Mouse (Mus musculus) liver, embryonic 14.5 days (tissue): Measurements from ENCODE around the gene Dcun1d2. TPM values are rescaled to one million over a fixed set of nuclear protein-coding genes. Genes with fewer than 3 reads are reported as not detected.
A peak's percentile ranks its signal among the peaks of the same experiment; 100 is the strongest.

ENCODE experiments used
- ATAC-seq: fragments of 200-750 bp; cut with Nextera tagmentation; 2 replicates; pipeline ENCODE4 v1.8.0; 2017; ENCODE audit warnings: moderate number of reproducible peaks, mild to moderate bottlenecking, moderate library complexity; ENCODE audit not compliant: insufficient read depth
- DNase-seq, 3 experiments: peaks; one replicate each; pipeline ENCODE4 v3.0.0-alpha.2; 2012 to 2013; ENCODE audit warnings: low read depth in 3 of 3, low spot score in 3 of 3
- H3K27ac ChIP-seq: fragments of 300-500 bp; sonication (generic); 2 replicates; pipeline ENCODE4 v1.5.1; 2014; ENCODE audit warnings: moderate library complexity, mild to moderate bottlenecking, control low read depth, inconsistent platforms
- H3K27me3 ChIP-seq: fragments of 300-500 bp; sonication (generic); 2 replicates; pipeline ENCODE4 v1.6.1; 2014; ENCODE audit warnings: mild to moderate bottlenecking, low read length, moderate library complexity; ENCODE audit not compliant: control insufficient read depth, insufficient read depth
- H3K36me3 ChIP-seq: fragments of 300-500 bp; sonication (generic); replicated peaks from 2 replicates; pipeline ENCODE4 v1.6.1; 2014; ENCODE audit warnings: low read depth; ENCODE audit not compliant: control insufficient read depth, insufficient read depth
- H3K4me1 ChIP-seq, 2 experiments: fragments of 200-500 bp in 1 of 2; fragments of 300-500 bp in 1 of 2; sonication (generic) in 1 of 2; replicated peaks; 2 replicates each; pipeline ENCODE4 v1.6.1; 2012 to 2014; ENCODE audit warnings: antibody characterized with exemption in 1 of 2, inconsistent platforms in 1 of 2, low read length in 1 of 2; ENCODE audit not compliant: control insufficient read depth in 2 of 2, insufficient read depth in 2 of 2
- H3K4me2 ChIP-seq: fragments of 300-500 bp; sonication (generic); 2 replicates; pipeline ENCODE4 v1.6.1; 2014; ENCODE audit warnings: low read depth, mild to moderate bottlenecking, control low read depth, moderate library complexity
- H3K4me3 ChIP-seq, 2 experiments: fragments of 200-500 bp in 1 of 2; fragments of 300-500 bp in 1 of 2; sonication (generic) in 1 of 2; 2 replicates each; pipeline ENCODE4 v1.5.1; 2012 to 2014; ENCODE audit warnings: low read depth in 2 of 2, low read length in 2 of 2, mild to moderate bottlenecking in 2 of 2, control low read depth in 1 of 2, inconsistent platforms in 1 of 2, moderate library complexity in 1 of 2; ENCODE audit not compliant: insufficient read depth in 1 of 2
- H3K9ac ChIP-seq: fragments of 300-500 bp; sonication (generic); replicated peaks from 2 replicates; pipeline ENCODE4 v1.6.1; 2014; ENCODE audit warnings: mild to moderate bottlenecking, control low read depth, moderate library complexity
- H3K9me3 ChIP-seq: fragments of 300-500 bp; sonication (generic); 2 replicates; pipeline ENCODE4 v1.6.1; 2016; ENCODE audit warnings: low read length, mixed read lengths; ENCODE audit not compliant: control insufficient read depth
- CTCF ChIP-seq: IDR thresholded peaks from 2 replicates; pipeline ENCODE4 v1.5.1; 2016; ENCODE audit warnings: antibody characterized with exemption, low read depth, control low read depth
- EP300 ChIP-seq: IDR thresholded peaks from 2 replicates; pipeline ENCODE4 v1.6.1; 2016; ENCODE audit warnings: antibody characterized with exemption, low read depth
- WGBS: fragments of 180-500 bp; shearing (Covaris S2); extraction: QIAGEN DNeasy Blood & Tissue Kit; methylation state at CpG from one replicate; pipeline ENCODE4 v1.1.7; 2014; ENCODE audit not compliant: insufficient replicate concordance; 5-methylcytosine and 5-hydroxymethylcytosine counted together
- polyA plus RNA-seq, 2 experiments: library from polyadenylated mRNA; depleted of rRNA in 1 of 2; stranded (reverse) in 1 of 2; unstranded in 1 of 2; fragments of >200 nt; fragmentation: Nextera tagmentation in 1 of 2; extraction: Ambion mirVana in 1 of 2; gene quantifications; 2 replicates each; pipeline versions ENCODE4 v1.2.1 to v1.2.3; 2012 to 2014

Gene Dcun1d2
- polyA plus RNA-seq, 2 experiments, result 7.1 to 7.9 TPM

- DNase-seq (no peak), ATAC-seq (no peak)
- Histone ChIP-seq H3K9me3 (no peaks in the 10 kb centered on the region), H3K36me3 (no peaks in the 10 kb centered on the region), H3K4me1 (no peaks in the 10 kb centered on the region; a peak in 1 of 4 replicates), H3K9ac (no peak overlapping the region), H3K27me3 (no peaks in the 10 kb centered on the region), H3K4me2 (no peak overlapping the region), H3K27ac (no peak overlapping the region), H3K4me3 (no peak overlapping the region)
- TF ChIP-seq CTCF, result no peak
- TF ChIP-seq EP300, result no peak
- 78% methylated on average over 6 of the region's 6 CpGs for WGBS
Measured at GRCm38 (mm10) chr8:13305459-13305858, 17.5 kb upstream of the Dcun1d2 start.

GRCm38 (mm10) chr8:13301036-13301435 is 13.1 kb upstream of the Dcun1d2 start:
- H3K4me2 ChIP-seq, result no peak overlapping the region
- no peaks in the 10 kb centered on the region for H3K9me3 ChIP-seq
- ATAC-seq, result no peak
- DNase-seq, result no peak
- H3K27me3 ChIP-seq, result no peaks in the 10 kb centered on the region
- no peak overlapping the region for H3K4me3 ChIP-seq
- H3K36me3 ChIP-seq, result no peaks in the 10 kb centered on the region
- H3K4me1 ChIP-seq, result no peaks in the 10 kb centered on the region; a peak in 1 of 4 replicates
- TF ChIP-seq CTCF, result no peak
- TF ChIP-seq EP300, result no peak
- no peak overlapping the region for H3K27ac ChIP-seq
- 76% methylated on average over 7 of the region's 7 CpGs for WGBS
- H3K9ac ChIP-seq, result no peak overlapping the region

- DNase-seq (no peak), ATAC-seq (no peak)
- no peaks in the 10 kb centered on the region for H3K27me3 ChIP-seq
- peaks cover 2% of the 10 kb centered on the region; the same call in 1 of the 2 replicates for H3K36me3 ChIP-seq
- no peak overlapping the region for H3K4me2 ChIP-seq
- WGBS, result 79% methylated on average over 8 of the region's 8 CpGs
- no peak overlapping the region for H3K27ac ChIP-seq
- no peaks in the 10 kb centered on the region for H3K4me1 ChIP-seq
- H3K9ac ChIP-seq, result no peak overlapping the region
- no peak overlapping the region for H3K4me3 ChIP-seq
- TF ChIP-seq CTCF, result no peak
- TF ChIP-seq EP300, result no peak
- H3K9me3 ChIP-seq, result no peaks in the 10 kb centered on the region
Measured at GRCm38 (mm10) chr8:13299571-13299970, 11.6 kb upstream of the Dcun1d2 start.

GRCm38 (mm10) chr8:13293677-13294470 is 5.9 kb upstream of the Dcun1d2 start:
- no peak for ATAC-seq
- no peak overlapping the region for H3K4me3 ChIP-seq
- TF ChIP-seq EP300 (no peak), CTCF (no peak)
- H3K36me3 ChIP-seq, result peaks cover 2% of the 10 kb centered on the region; the same call in 1 of the 2 replicates
- DNase-seq, result no peak
- peaks cover 1% of the 10 kb centered on the region in 2 experiments; a peak in 2 of 4 replicates for H3K4me1 ChIP-seq
- H3K27me3 ChIP-seq, result no peaks in the 10 kb centered on the region
- 75% methylated on average over 9 of the region's 9 CpGs for WGBS
- H3K27ac ChIP-seq, result no peak overlapping the region
- H3K9ac ChIP-seq, result no peak overlapping the region
- no peaks in the 10 kb centered on the region for H3K9me3 ChIP-seq
- no peak overlapping the region for H3K4me2 ChIP-seq

GRCm38 (mm10) chr8:13292364-13292763 is 4.4 kb upstream of the Dcun1d2 start:
- Histone ChIP-seq H3K36me3 (peaks cover 2% of the 10 kb centered on the region; the same call in 1 of the 2 replicates), H3K4me2 (no peak overlapping the region), H3K9ac (no peak overlapping the region), H3K4me1 (peaks cover 5 to 6% of the 10 kb centered on the region in 2 experiments; a peak in 3 of 4 replicates), H3K27me3 (no peaks in the 10 kb centered on the region), H3K4me3 (no peak overlapping the region), H3K27ac (no peak overlapping the region), H3K9me3 (no peaks in the 10 kb centered on the region)
- DNase-seq (peak; percentile 49 to 60 (median 51)), ATAC-seq (no peak)
- WGBS, result 28% methylated on average over 9 of the region's 9 CpGs
- TF ChIP-seq EP300 (no peak), CTCF (peak; percentile 97)
